Mouse (Mus musculus) cerebellum, postnatal 36 days (tissue): ENCODE data around the gene Fam217a.
"Not testable (repeated sequence)": the region's sequence is repeated elsewhere in the genome, so short reads cannot be mapped to it uniquely, and the experiment has no call there.

Experiments
- DNase-seq, 2 experiments: peaks; one replicate each; pipeline ENCODE4 v3.0.0; 2021 to 2022; ENCODE audit warnings: mixed read lengths in 2 of 2

Fam217a gene

GRCm38 (mm10) chr13:34873801-34874681 lies 50.1 kb downstream of the Fam217a start:
- DNase-seq: peak; percentile 92 to 94

GRCm38 (mm10) chr13:34864420-34865169 lies 59.5 kb downstream of the Fam217a start:
- peak in 1 of 2 experiments; percentile 43 for DNase-seq

GRCm38 (mm10) chr13:34861166-34861565 lies 62.9 kb downstream of the Fam217a start:
- DNase-seq: not testable (repeated sequence)
